Mouse (Mus musculus) lung, adult 2 months (tissue): ENCODE results near the gene Prrg1. TPM values are rescaled to one million over a fixed set of nuclear protein-coding genes. Genes with fewer than 3 reads are reported as not detected.
"Not testable (repeated sequence)": the region's sequence is repeated elsewhere in the genome, so short reads cannot be mapped to it uniquely, and the experiment has no call there.

Source experiments
- DNase-seq: peaks from one replicate; pipeline ENCODE4 v3.0.0; 2022
- H3K4me1 ChIP-seq: fragments of 200-500 bp; 2 replicates; pipeline ENCODE4 v1.6.1; 2011; ENCODE audit warnings: low read length; ENCODE audit not compliant: control insufficient read depth, insufficient read depth
- H3K4me3 ChIP-seq: fragments of 200-500 bp; replicated peaks from 2 replicates; pipeline ENCODE3; 2011; ENCODE audit warnings: low read depth, mild to moderate bottlenecking, control low read depth, low read length; ENCODE audit errors: extremely low read depth
- CTCF ChIP-seq: fragments of 200-500 bp; IDR thresholded peaks from 2 replicates; pipeline ENCODE4 v1.5.1; 2011; ENCODE audit warnings: mild to moderate bottlenecking, low read length, control low read depth; ENCODE audit not compliant: insufficient read depth
- POLR2A ChIP-seq: fragments of 200-500 bp; IDR thresholded peaks from 2 replicates; pipeline ENCODE4 v1.6.1; 2011; ENCODE audit warnings: low read depth, mild to moderate bottlenecking, control low read depth, low read length, borderline replicate concordance; ENCODE audit errors: extremely low read depth
- WGBS: fragments of 180-500 bp; shearing (Covaris S2); methylation state at CpG from one replicate; pipeline ENCODE4 v1.1.7; 2018; 5-methylcytosine and 5-hydroxymethylcytosine counted together
- polyA plus RNA-seq: library from polyadenylated mRNA; depleted of rRNA; stranded (reverse); fragments of >200 nt; gene quantifications from 2 replicates; pipeline ENCODE4 v1.2.3, GENCODE M21; 2012; rRNA removed

The Prrg1 gene
- polyA plus RNA-seq, 1 experiment, result 3.8 TPM

DNA sequence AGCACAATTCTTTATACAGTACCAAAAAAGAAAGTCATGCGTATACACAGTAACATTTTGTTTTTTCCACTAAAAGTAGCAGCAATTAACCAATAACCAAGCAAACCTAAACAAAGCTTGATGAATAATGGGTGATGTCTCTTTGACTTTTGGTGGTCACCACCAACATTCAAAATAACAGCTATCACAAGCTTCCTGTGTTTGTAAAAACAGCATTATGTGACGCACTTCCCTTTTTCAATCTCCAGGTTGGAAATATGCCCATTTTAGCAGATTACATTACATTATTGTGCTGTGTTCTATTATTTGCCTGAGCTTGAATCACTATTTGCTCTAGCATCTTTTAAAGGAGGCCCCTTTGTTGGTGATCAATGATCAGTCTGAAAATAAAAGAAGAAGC, 65.4 kb downstream of the Prrg1 start:
- 67% methylated on average over 2 of the region's 2 CpGs for WGBS
- TF ChIP-seq CTCF (no peak), POLR2A (no peak)
- no peaks in the 10 kb centered on the region; the same call in 1 of the 2 replicates for H3K4me1 ChIP-seq
- no peak for DNase-seq
- H3K4me3 ChIP-seq, result no peak overlapping the region

GRCm38 (mm10) chrX:78482987-78483386, 100.7 kb downstream of the Prrg1 start:
- Histone ChIP-seq H3K4me3 (no peak overlapping the region), H3K4me1 (no peaks in the 10 kb centered on the region)
- DNase-seq, result no peak
- TF ChIP-seq CTCF (no peak), POLR2A (no peak)
- 89% methylated on average over 2 of the region's 2 CpGs for WGBS

GRCm38 (mm10) chrX:78479710-78480109, 104.0 kb downstream of the Prrg1 start:
- WGBS, result 66% methylated on average over 3 of the region's 3 CpGs
- TF ChIP-seq CTCF (no peak), POLR2A (no peak)
- no peak for DNase-seq
- Histone ChIP-seq H3K4me1 (no peaks in the 10 kb centered on the region), H3K4me3 (no peak overlapping the region)

DNA sequence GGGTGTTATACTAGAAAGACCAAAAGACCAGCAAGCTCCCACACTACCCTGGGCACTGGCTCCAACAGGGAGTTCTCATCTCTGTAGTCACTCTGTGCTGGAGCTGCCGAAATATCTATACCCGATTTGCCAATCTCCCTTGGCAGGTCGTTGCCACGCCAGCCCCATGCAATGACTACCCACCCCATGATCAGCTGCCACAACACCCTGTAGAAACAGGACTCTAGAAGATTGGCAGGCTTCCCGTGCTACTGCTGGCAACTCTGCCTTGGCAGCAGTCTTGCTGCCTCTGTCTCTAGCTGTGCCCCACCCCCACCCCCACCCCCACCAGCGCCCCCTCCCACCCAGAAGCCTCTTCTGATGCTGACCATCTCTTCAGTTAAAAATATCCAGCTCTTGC, 149.3 kb downstream of the Prrg1 start:
- Histone ChIP-seq H3K4me3 (no peak overlapping the region), H3K4me1 (no peaks in the 10 kb centered on the region)
- no peak for TF ChIP-seq POLR2A
- TF ChIP-seq CTCF, result no peak
- no peak for DNase-seq
- 77% methylated on average over 6 of the region's 6 CpGs for WGBS

GRCm38 (mm10) chrX:78403346-78403745, 180.3 kb downstream of the Prrg1 start:
- not testable (repeated sequence) for H3K4me3 ChIP-seq, DNase-seq, H3K4me1 ChIP-seq
- WGBS, result 68% methylated on average over 2 of the region's 2 CpGs

Other genes starting within 250 kb of the Prrg1 start
- gene 4930480E11Rik, start 214.3 kb downstream of the Prrg1 start, polyA plus RNA-seq, result not detected in 2 replicates
- gene Fam47c, start 153.9 kb upstream of the Prrg1 start, polyA plus RNA-seq, result not detected in 2 replicates